8 mouse cellular contexts compared by ENCODE assay signal in genomic region chr6:17925267-17925666, GRCm38 (mm10).
DNase-seq lines count a peak whose midpoint lies in the region; ATAC-seq and TF ChIP-seq lines count a peak whose summit lies in the region.

No protein-coding gene starts in this region.

- intact Hi-C loops in gastrocnemius, postnatal 14 days (cut with DNase I; ENCODE audit: low total_unique reads): no loop called here

- no peak overlapping the region for H3K27ac ChIP-seq in hindbrain, embryonic 11.5 days (ENCODE audit: low read depth, low read length)
- H3K27ac ChIP-seq in hindbrain, embryonic 16.5 days (ENCODE audit: low read depth, low read length): no peak overlapping the region
- no peak overlapping the region for H3K27ac ChIP-seq in bone marrow, adult 2 months (ENCODE audit: control insufficient read depth, insufficient read depth, low read depth, low read length, poor library complexity)
- no peak overlapping the region for H3K27ac ChIP-seq in heart, embryonic 11.5 days (ENCODE audit: low read depth, low read length)

- no peak for ATAC-seq in hindbrain, embryonic 11.5 days (ENCODE audit: low FRiP score)
- no peak for ATAC-seq in hindbrain, embryonic 16.5 days
- ATAC-seq in heart, embryonic 11.5 days (replicated peaks; ENCODE audit: insufficient number of reproducible peaks, low FRiP score, low TSS enrichment): no peak

- WGBS in hindbrain, embryonic 11.5 days: 46% methylated on average over 4 of the region's 4 CpGs
- WGBS in hindbrain, embryonic 16.5 days: 48% methylated on average over 4 of the region's 4 CpGs
- WGBS in bone marrow, adult 2 months: 52% methylated on average over 4 of the region's 4 CpGs
- 51% methylated on average over 4 of the region's 4 CpGs for WGBS in lung, adult 2 months
- 38% methylated on average over 4 of the region's 4 CpGs for WGBS in heart, embryonic 11.5 days (ENCODE audit: insufficient replicate concordance)

- no peak for TF ChIP-seq POLR2A in bone marrow, adult 2 months (IDR thresholded peaks at IDR 0.05; ENCODE audit: borderline replicate concordance, control insufficient read depth, low read depth, low read length)
- no peak for TF ChIP-seq POLR2A in lung, adult 2 months (IDR thresholded peaks at IDR 0.05; ENCODE audit: borderline replicate concordance, extremely low read depth, low read depth, low read length)

- H3K4me1 ChIP-seq in hindbrain, embryonic 11.5 days (replicated peaks; ENCODE audit: control insufficient read depth, insufficient read depth, low read length): no peaks in the 10 kb centered on the region
- H3K4me1 ChIP-seq in hindbrain, embryonic 16.5 days (ENCODE audit: control insufficient read depth, insufficient read depth, low read depth, low read length): no peaks in the 10 kb centered on the region
- H3K4me1 ChIP-seq in bone marrow, adult 2 months (ENCODE audit: control insufficient read depth, insufficient read depth, low read length): no peaks in the 10 kb centered on the region
- peaks cover 4% of the 10 kb centered on the region for H3K4me1 ChIP-seq in lung, adult 2 months (ENCODE audit: control insufficient read depth, insufficient read depth, low read length)
- H3K4me1 ChIP-seq in heart, embryonic 11.5 days (ENCODE audit: control insufficient read depth, insufficient read depth, low read length): no peaks in the 10 kb centered on the region; the same call in 1 of the 2 replicates

- no peaks in the 10 kb centered on the region for H3K36me3 ChIP-seq in hindbrain, embryonic 11.5 days (ENCODE audit: control insufficient read depth, insufficient read depth, low read length)
- peaks cover 6% of the 10 kb centered on the region for H3K36me3 ChIP-seq in hindbrain, embryonic 16.5 days (ENCODE audit: control insufficient read depth, insufficient read depth, low read length)
- H3K36me3 ChIP-seq in heart, embryonic 11.5 days (ENCODE audit: control insufficient read depth, insufficient read depth, low read length): no peaks in the 10 kb centered on the region; the same call in 1 of the 2 replicates

- no peak overlapping the region for H3K9ac ChIP-seq in hindbrain, embryonic 11.5 days (ENCODE audit: low read depth, low read length)
- H3K9ac ChIP-seq in hindbrain, embryonic 16.5 days (ENCODE audit: low read depth, low read length): no peak overlapping the region
- H3K9ac ChIP-seq in heart, embryonic 11.5 days (ENCODE audit: low read depth, low read length): no peak overlapping the region

- TF ChIP-seq CTCF in bone marrow, adult 2 months (IDR thresholded peaks at IDR 0.05; ENCODE audit: control insufficient read depth, insufficient read depth, low read length): peak; percentile 57
- peak; percentile 54 for TF ChIP-seq CTCF in lung, adult 2 months (IDR thresholded peaks at IDR 0.05; ENCODE audit: insufficient read depth, low read length)

- no peak overlapping the region for H3K4me3 ChIP-seq in hindbrain, embryonic 11.5 days (ENCODE audit: low read depth, low read length)
- H3K4me3 ChIP-seq in hindbrain, embryonic 16.5 days (ENCODE audit: low read length): no peak overlapping the region
- no peak overlapping the region for H3K4me3 ChIP-seq in bone marrow, adult 2 months (replicated peaks; ENCODE audit: control insufficient read depth, low read depth, low read length)
- no peak overlapping the region for H3K4me3 ChIP-seq in lung, adult 2 months (replicated peaks; ENCODE audit: extremely low read depth, low read depth, low read length)
- no peak overlapping the region for H3K4me3 ChIP-seq in heart, embryonic 11.5 days (ENCODE audit: low read depth, low read length)

- DNase-seq in hindbrain, embryonic 11.5 days (ENCODE audit: low spot score): peak; percentile 55
- peak; percentile 15 for DNase-seq in CD4-positive helper T cell, adult 2 months (ENCODE audit: low read depth, low spot score)
- no peak for DNase-seq in lung, adult 2 months
- DNase-seq in thymus, postnatal 4 days: peak; percentile 58
- DNase-seq in gastrocnemius, postnatal 14 days: no peak

- H3K4me2 ChIP-seq in hindbrain, embryonic 11.5 days (replicated peaks; ENCODE audit: low read depth, low read length): no peak overlapping the region
- H3K4me2 ChIP-seq in hindbrain, embryonic 16.5 days (ENCODE audit: low read length): no peak overlapping the region
- no peak overlapping the region for H3K4me2 ChIP-seq in heart, embryonic 11.5 days

- no peaks in the 10 kb centered on the region for H3K9me3 ChIP-seq in hindbrain, embryonic 11.5 days (ENCODE audit: control insufficient read depth, low read length)
- H3K9me3 ChIP-seq in hindbrain, embryonic 16.5 days (ENCODE audit: control insufficient read depth, low read length): no peaks in the 10 kb centered on the region
- no peaks in the 10 kb centered on the region for H3K9me3 ChIP-seq in heart, embryonic 11.5 days (replicated peaks; ENCODE audit: control insufficient read depth, low read length)

- H3K27me3 ChIP-seq in hindbrain, embryonic 11.5 days (ENCODE audit: control insufficient read depth, insufficient read depth, low read length): no peaks in the 10 kb centered on the region
- H3K27me3 ChIP-seq in hindbrain, embryonic 16.5 days (replicated peaks; ENCODE audit: control insufficient read depth, insufficient read depth, low read length): no peaks in the 10 kb centered on the region
- no peaks in the 10 kb centered on the region for H3K27me3 ChIP-seq in heart, embryonic 11.5 days (ENCODE audit: control insufficient read depth, insufficient read depth, low read length)

Comparison
In these comparisons a context has a peak if more than half of its experiments do, and no peak if none do; other contexts are left out.
1. DNase-seq: peak in hindbrain, embryonic 11.5 days (single experiment), CD4-positive helper T cell, adult 2 months (single experiment) and thymus, postnatal 4 days (single experiment); none in lung, adult 2 months (single experiment) and gastrocnemius, postnatal 14 days (single experiment).